Mouse (Mus musculus) lung, embryonic 14.5 days (tissue): Measurements from ENCODE around the gene Hnrnph3. TPM values are rescaled to one million over a fixed set of nuclear protein-coding genes. Genes with fewer than 3 reads are reported as not detected.

ENCODE experiments used
- ATAC-seq: fragments of 200-750 bp; cut with Nextera tagmentation; 2 replicates; pipeline ENCODE4 v1.8.0; 2017; ENCODE audit warnings: mild to moderate bottlenecking, moderate TSS enrichment, moderate library complexity; ENCODE audit not compliant: insufficient read depth
- DNase-seq: peaks from one replicate; pipeline ENCODE4 v3.0.0-alpha.2; 2015
- H3K27ac ChIP-seq: fragments of 300-500 bp; sonication (generic); 2 replicates; pipeline ENCODE4 v1.5.1; 2014; ENCODE audit warnings: low read depth, mild to moderate bottlenecking, moderate library complexity
- H3K27me3 ChIP-seq: fragments of 300-500 bp; sonication (generic); 2 replicates; pipeline ENCODE4 v1.6.1; 2014; ENCODE audit warnings: low read length, control low read depth; ENCODE audit not compliant: insufficient read depth
- H3K36me3 ChIP-seq: fragments of 300-500 bp; sonication (generic); 2 replicates; pipeline ENCODE4 v1.6.1; 2014; ENCODE audit warnings: control low read depth; ENCODE audit not compliant: insufficient read depth
- H3K4me1 ChIP-seq: fragments of 300-500 bp; sonication (generic); 2 replicates; pipeline ENCODE4 v1.6.1; 2014; ENCODE audit warnings: antibody characterized with exemption, control low read depth; ENCODE audit not compliant: insufficient read depth
- H3K4me2 ChIP-seq: fragments of 300-500 bp; sonication (generic); 2 replicates; pipeline ENCODE4 v1.6.1; 2014; ENCODE audit warnings: mild to moderate bottlenecking
- H3K4me3 ChIP-seq: fragments of 300-500 bp; sonication (generic); 2 replicates; pipeline ENCODE4 v1.5.1; 2014; ENCODE audit warnings: low read depth, low read length
- H3K9ac ChIP-seq: fragments of 300-500 bp; sonication (generic); 2 replicates; pipeline ENCODE4 v1.6.1; 2014
- H3K9me3 ChIP-seq: fragments of 300-500 bp; sonication (generic); 2 replicates; pipeline ENCODE4 v1.6.1; 2016; ENCODE audit warnings: low read depth, low read length, control low read depth
- CTCF ChIP-seq: IDR thresholded peaks from 2 replicates; pipeline ENCODE4 v1.5.1; 2016; ENCODE audit warnings: antibody characterized with exemption, low read depth
- WGBS: fragments of 180-500 bp; shearing (Covaris S2); extraction: QIAGEN DNeasy Blood & Tissue Kit; methylation state at CpG from one replicate; pipeline ENCODE4 v1.1.7; 2014; 5-methylcytosine and 5-hydroxymethylcytosine counted together
- polyA plus RNA-seq: library from polyadenylated mRNA; unstranded; fragments of >200 nt; fragmentation: Nextera tagmentation; extraction: Ambion mirVana; gene quantifications from 2 replicates; pipeline ENCODE4 v1.2.1, GENCODE M21; 2014

Gene Hnrnph3
- polyA plus RNA-seq, 1 experiment from 2014 or later = 77.9 TPM

DNA sequence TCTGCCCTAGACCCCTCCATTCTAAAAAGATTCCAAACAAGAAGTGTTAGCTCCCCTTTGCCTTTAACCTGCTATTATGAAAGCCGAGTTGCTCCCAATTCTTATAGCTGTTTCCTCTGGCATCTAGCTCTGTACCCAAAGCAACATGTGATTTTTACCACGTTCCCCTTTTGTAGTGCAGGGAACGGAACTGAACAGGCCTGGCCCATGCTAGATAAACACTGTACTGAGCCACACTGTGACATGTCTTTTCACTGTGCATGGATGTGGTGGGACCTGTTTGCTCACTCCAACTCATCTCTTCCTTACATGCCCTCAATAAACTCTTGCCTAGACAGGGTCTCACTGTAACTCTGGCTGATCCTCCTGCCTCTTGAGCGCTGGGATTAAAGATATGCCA is 13.7 kb downstream of the Hnrnph3 start:
- Histone ChIP-seq H3K4me3 (no peak overlapping the region), H3K36me3 (peaks cover 83% of the 10 kb centered on the region), H3K27me3 (no peaks in the 10 kb centered on the region), H3K9ac (no peak overlapping the region), H3K4me1 (no peaks in the 10 kb centered on the region), H3K27ac (no peak overlapping the region), H3K4me2 (no peak overlapping the region), H3K9me3 (no peaks in the 10 kb centered on the region)
- TF ChIP-seq CTCF = no peak
- DNase-seq (no peak), ATAC-seq (peak; percentile 39; the same call in 1 of the 2 replicates)
- 78% methylated on average over 4 of the region's 4 CpGs for WGBS

DNA sequence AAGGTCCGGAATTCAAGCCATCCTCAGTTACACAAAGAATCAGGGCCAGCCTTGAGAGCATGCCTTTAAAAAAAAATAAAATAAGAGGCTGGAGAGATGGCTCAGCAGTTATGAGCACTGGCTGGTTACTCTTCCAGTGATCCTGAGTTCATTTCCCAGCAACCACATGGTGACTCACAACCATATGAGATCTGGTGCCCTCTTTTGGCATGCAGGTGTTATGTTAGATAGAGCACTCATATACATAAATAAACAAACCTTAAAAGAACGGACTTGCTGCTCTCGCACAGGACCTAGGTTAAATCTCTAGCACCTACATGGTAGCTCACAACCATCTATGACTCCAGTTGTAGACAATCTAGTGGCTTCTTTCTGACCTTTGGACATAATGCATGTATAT is 15.8 kb downstream of the Hnrnph3 start:
- DNase-seq (no peak), ATAC-seq (no peak)
- Histone ChIP-seq H3K9ac (no peak overlapping the region), H3K27ac (no peak overlapping the region), H3K27me3 (no peaks in the 10 kb centered on the region), H3K4me3 (no peak overlapping the region), H3K36me3 (peaks cover 83% of the 10 kb centered on the region), H3K9me3 (no peaks in the 10 kb centered on the region), H3K4me2 (no peak overlapping the region), H3K4me1 (no peaks in the 10 kb centered on the region)
- no peak for TF ChIP-seq CTCF
- WGBS = 44% methylated on average over 3 of the region's 3 CpGs

GRCm38 (mm10) chr10:63004556-63004955 is 19.5 kb downstream of the Hnrnph3 start:
- no peaks in the 10 kb centered on the region for H3K4me1 ChIP-seq
- H3K4me2 ChIP-seq = no peak overlapping the region
- no peaks in the 10 kb centered on the region for H3K27me3 ChIP-seq
- no peak for TF ChIP-seq CTCF
- ATAC-seq (no peak), DNase-seq (no peak)
- no peak overlapping the region for H3K27ac ChIP-seq
- H3K36me3 ChIP-seq = peaks cover 85% of the 10 kb centered on the region
- no peak overlapping the region for H3K9ac ChIP-seq
- no peaks in the 10 kb centered on the region for H3K9me3 ChIP-seq
- 89% methylated on average over 9 of the region's 9 CpGs for WGBS
- H3K4me3 ChIP-seq = no peak overlapping the region

GRCm38 (mm10) chr10:63003252-63003651 is 20.8 kb downstream of the Hnrnph3 start:
- Histone ChIP-seq H3K9me3 (no peaks in the 10 kb centered on the region), H3K27ac (no peak overlapping the region), H3K4me1 (no peaks in the 10 kb centered on the region), H3K4me2 (no peak overlapping the region), H3K36me3 (peaks cover 89% of the 10 kb centered on the region), H3K27me3 (no peaks in the 10 kb centered on the region), H3K9ac (no peak overlapping the region), H3K4me3 (no peak overlapping the region)
- no peak for ATAC-seq
- no peak for TF ChIP-seq CTCF
- 67% methylated on average over 9 of the region's 9 CpGs for WGBS
- DNase-seq = no peak

DNA sequence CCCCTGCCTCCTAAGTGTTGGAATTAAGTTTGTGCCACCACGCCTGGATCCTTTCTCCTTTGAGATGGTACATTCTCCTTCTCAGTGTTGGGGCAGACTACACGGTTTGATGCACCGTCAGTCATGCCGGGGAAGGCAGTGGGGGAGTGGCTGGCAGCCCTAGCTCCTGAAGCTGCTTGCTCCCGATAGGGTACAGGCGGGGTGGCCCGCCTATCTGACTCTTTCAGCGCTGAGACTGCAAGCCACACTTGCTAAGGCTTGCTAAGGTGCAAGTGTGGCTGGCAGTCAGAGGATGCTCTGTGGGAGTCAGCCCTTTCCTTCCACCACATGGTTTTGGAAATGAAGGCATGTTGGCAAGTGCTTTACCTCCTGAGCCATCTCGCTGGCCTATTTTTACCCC is 23.4 kb downstream of the Hnrnph3 start:
- H3K4me2 ChIP-seq = no peak overlapping the region
- DNase-seq (no peak), ATAC-seq (no peak)
- no peak overlapping the region for H3K27ac ChIP-seq
- no peak overlapping the region for H3K9ac ChIP-seq
- peaks cover 87% of the 10 kb centered on the region for H3K36me3 ChIP-seq
- WGBS = 73% methylated on average over 9 of the region's 9 CpGs
- H3K27me3 ChIP-seq = no peaks in the 10 kb centered on the region
- no peaks in the 10 kb centered on the region for H3K9me3 ChIP-seq
- no peak for TF ChIP-seq CTCF
- H3K4me3 ChIP-seq = no peak overlapping the region
- H3K4me1 ChIP-seq = no peaks in the 10 kb centered on the region

DNA sequence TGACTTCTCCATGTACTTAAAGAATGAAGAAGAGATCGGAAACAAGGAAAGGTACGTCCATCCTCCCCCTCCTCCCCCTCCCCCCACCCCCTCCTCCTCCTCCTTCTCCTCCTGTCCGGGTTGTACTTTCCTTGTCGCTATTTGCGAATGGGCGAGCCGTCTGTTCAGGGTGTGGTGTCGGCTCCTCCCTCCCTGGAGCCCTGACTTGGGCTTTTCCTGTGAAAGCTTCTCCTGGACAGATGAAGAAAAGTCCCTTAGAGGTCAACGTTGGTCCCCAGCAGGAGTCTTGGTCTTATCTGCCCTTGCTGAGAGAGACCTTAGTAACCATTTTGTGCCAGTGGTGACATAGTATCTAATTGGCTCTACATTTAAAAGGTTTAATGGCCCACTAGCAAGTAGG is 30.0 kb downstream of the Hnrnph3 start:
- TF ChIP-seq CTCF = no peak
- ATAC-seq = no peak

GRCm38 (mm10) chr10:62990636-62991035 is 33.4 kb downstream of the Hnrnph3 start:
- 93% methylated on average over 15 of the region's 15 CpGs for WGBS
- H3K4me2 ChIP-seq = no peak overlapping the region
- no peak overlapping the region for H3K4me3 ChIP-seq
- ATAC-seq (no peak), DNase-seq (no peak)
- no peaks in the 10 kb centered on the region for H3K4me1 ChIP-seq
- TF ChIP-seq CTCF = no peak
- no peaks in the 10 kb centered on the region for H3K9me3 ChIP-seq
- peaks cover 72% of the 10 kb centered on the region for H3K36me3 ChIP-seq
- no peaks in the 10 kb centered on the region for H3K27me3 ChIP-seq
- no peak overlapping the region for H3K27ac ChIP-seq
- no peak overlapping the region for H3K9ac ChIP-seq

More for the DNA sequence above, 30.0 kb downstream of the Hnrnph3 start:
- H3K9ac ChIP-seq = no peak overlapping the region
- no peaks in the 10 kb centered on the region for H3K27me3 ChIP-seq
- H3K9me3 ChIP-seq = no peaks in the 10 kb centered on the region
- H3K4me3 ChIP-seq = no peak overlapping the region
- H3K4me1 ChIP-seq = no peaks in the 10 kb centered on the region
- 77% methylated on average over 9 of the region's 9 CpGs for WGBS
- DNase-seq = no peak
- no peak overlapping the region for H3K27ac ChIP-seq
- peaks cover 85% of the 10 kb centered on the region for H3K36me3 ChIP-seq
- no peak overlapping the region for H3K4me2 ChIP-seq

DNA sequence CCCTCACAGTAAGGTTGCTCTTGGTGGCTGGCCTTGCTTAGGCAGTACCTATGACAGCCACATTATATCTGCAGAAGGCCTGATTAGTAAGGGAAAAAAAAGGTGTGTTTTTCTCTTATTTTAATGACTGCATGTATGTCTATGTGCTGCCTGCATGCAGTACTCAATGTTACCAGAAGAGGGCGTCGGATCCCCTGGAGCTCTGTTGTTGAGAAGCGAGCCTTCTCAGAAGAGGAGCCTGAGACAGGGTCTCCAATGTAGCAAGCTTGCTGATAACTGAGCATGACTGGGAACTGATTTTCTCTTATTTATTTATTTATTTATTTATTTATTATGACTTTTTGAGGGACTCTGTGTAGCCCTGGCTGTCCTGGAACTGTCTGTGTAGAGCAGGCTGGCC is 36.7 kb downstream of the Hnrnph3 start:
- H3K4me3 ChIP-seq = no peak overlapping the region
- no peak overlapping the region for H3K9ac ChIP-seq
- H3K36me3 ChIP-seq = peaks cover 57% of the 10 kb centered on the region
- 25% methylated on average over 3 of the region's 3 CpGs for WGBS
- H3K9me3 ChIP-seq = no peaks in the 10 kb centered on the region
- ATAC-seq (no peak), DNase-seq (peak; percentile 60)
- H3K4me1 ChIP-seq = no peaks in the 10 kb centered on the region
- TF ChIP-seq CTCF = peak; percentile 64
- no peak overlapping the region for H3K4me2 ChIP-seq
- no peaks in the 10 kb centered on the region for H3K27me3 ChIP-seq
- H3K27ac ChIP-seq = no peak overlapping the region
